Mouse (Mus musculus) lung, embryonic 16.5 days (tissue): ENCODE results near the gene Nubp2. TPM values are rescaled to one million over a fixed set of nuclear protein-coding genes. Genes with fewer than 3 reads are reported as not detected.

Source experiments
- ATAC-seq: fragments of 200-750 bp; cut with Nextera tagmentation; 2 replicates; pipeline ENCODE4 v1.8.0; 2017; ENCODE audit warnings: low read depth, mild to moderate bottlenecking, moderate library complexity
- H3K27ac ChIP-seq: fragments of 300-500 bp; sonication (generic); 2 replicates; pipeline ENCODE4 v1.5.1; 2014; ENCODE audit warnings: mild to moderate bottlenecking, control low read depth, low read length
- H3K27me3 ChIP-seq: fragments of 300-500 bp; sonication (generic); 2 replicates; pipeline ENCODE4 v1.6.1; 2014; ENCODE audit warnings: low read depth, low read length, mixed read lengths; ENCODE audit not compliant: control insufficient read depth, insufficient read depth
- H3K36me3 ChIP-seq: fragments of 300-500 bp; sonication (generic); 2 replicates; pipeline ENCODE4 v1.6.1; 2014; ENCODE audit warnings: low read length; ENCODE audit not compliant: control insufficient read depth, insufficient read depth
- H3K4me1 ChIP-seq: fragments of 300-500 bp; sonication (generic); replicated peaks from 2 replicates; pipeline ENCODE4 v1.6.1; 2014; ENCODE audit warnings: low read length, mixed read lengths; ENCODE audit not compliant: control insufficient read depth, insufficient read depth
- H3K4me2 ChIP-seq: fragments of 300-500 bp; sonication (generic); 2 replicates; pipeline ENCODE4 v1.6.1; 2014; ENCODE audit warnings: low read depth, low read length, control low read depth
- H3K4me3 ChIP-seq: fragments of 300-500 bp; sonication (generic); 2 replicates; pipeline ENCODE4 v1.5.1; 2014; ENCODE audit warnings: mild to moderate bottlenecking, low read length, control low read depth
- H3K9ac ChIP-seq: fragments of 300-500 bp; sonication (generic); 2 replicates; pipeline ENCODE4 v1.6.1; 2014; ENCODE audit warnings: low read length, control low read depth
- H3K9me3 ChIP-seq: fragments of 300-500 bp; sonication (generic); 2 replicates; pipeline ENCODE4 v1.6.1; 2016; ENCODE audit warnings: low read length; ENCODE audit not compliant: control insufficient read depth
- WGBS: fragments of 180-500 bp; shearing (Covaris S2); extraction: QIAGEN DNeasy Blood & Tissue Kit; methylation state at CpG from one replicate; pipeline ENCODE4 v1.1.7; 2014; 5-methylcytosine and 5-hydroxymethylcytosine counted together
- polyA plus RNA-seq: library from polyadenylated mRNA; unstranded; fragments of >200 nt; fragmentation: Nextera tagmentation; extraction: Ambion mirVana; gene quantifications from 2 replicates; pipeline ENCODE4 v1.2.1, GENCODE M21; 2015

Nubp2 gene
- polyA plus RNA-seq, 1 experiment from 2014 or later, result 48.5 TPM

DNA sequence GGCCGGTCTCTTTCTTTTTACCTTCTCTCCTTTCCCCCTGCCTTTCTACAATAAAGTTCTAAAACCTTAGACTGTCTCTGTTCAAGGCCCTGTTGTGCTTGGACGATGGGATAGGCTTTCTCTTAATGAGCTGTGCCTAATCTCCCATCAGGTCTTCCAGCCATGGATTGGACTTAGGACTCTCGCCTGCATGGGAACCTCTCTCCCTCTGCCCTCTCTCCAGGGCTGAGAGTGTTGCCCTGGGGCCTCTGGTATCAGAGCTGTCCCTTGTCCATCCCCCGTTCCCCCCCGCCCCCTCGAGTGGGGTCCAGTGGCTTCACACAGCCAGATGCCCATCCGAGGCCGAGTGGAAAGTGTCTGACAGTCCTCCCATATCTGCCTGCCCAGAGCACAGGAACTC, 11.2 kb downstream of the Nubp2 start:
- H3K36me3 ChIP-seq, result no peaks in the 10 kb centered on the region
- WGBS, result 75% methylated on average over 8 of the region's 8 CpGs
- no peak for ATAC-seq

DNA sequence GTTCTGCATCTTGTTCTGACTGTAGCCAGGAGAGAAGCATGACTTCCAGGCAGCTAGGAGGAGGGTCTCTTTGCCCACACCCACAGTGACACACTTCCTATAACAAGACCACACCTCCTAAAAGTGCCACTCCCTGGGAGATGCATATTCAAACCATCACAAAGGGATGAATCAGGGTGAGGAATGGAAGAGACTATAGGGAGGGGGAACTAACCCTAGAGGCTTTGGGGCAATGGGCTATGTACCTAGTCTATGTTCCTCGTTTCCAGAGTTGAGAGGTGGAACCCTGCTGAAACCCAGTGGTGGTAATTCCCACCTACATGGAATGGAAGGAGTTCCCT, 11.8 kb downstream of the Nubp2 start:
- H3K27me3 ChIP-seq, result no peaks in the 10 kb centered on the region; the same call in 1 of the 2 replicates
- H3K4me1 ChIP-seq, result no peaks in the 10 kb centered on the region
- H3K9me3 ChIP-seq, result no peaks in the 10 kb centered on the region
- H3K4me2 ChIP-seq, result no peak overlapping the region
- WGBS, result 31% methylated on average over 1 of the region's 1 CpGs
- no peak for ATAC-seq
- no peak overlapping the region for H3K27ac ChIP-seq
- no peaks in the 10 kb centered on the region for H3K36me3 ChIP-seq
- no peak overlapping the region for H3K4me3 ChIP-seq
- no peak overlapping the region for H3K9ac ChIP-seq

More for the DNA sequence above, 11.2 kb downstream of the Nubp2 start:
- H3K27me3 ChIP-seq, result no peaks in the 10 kb centered on the region; the same call in 1 of the 2 replicates
- no peaks in the 10 kb centered on the region for H3K4me1 ChIP-seq
- no peak overlapping the region for H3K4me3 ChIP-seq
- H3K9me3 ChIP-seq, result no peaks in the 10 kb centered on the region
- H3K4me2 ChIP-seq, result no peak overlapping the region
- no peak overlapping the region for H3K9ac ChIP-seq
- H3K27ac ChIP-seq, result no peak overlapping the region

DNA sequence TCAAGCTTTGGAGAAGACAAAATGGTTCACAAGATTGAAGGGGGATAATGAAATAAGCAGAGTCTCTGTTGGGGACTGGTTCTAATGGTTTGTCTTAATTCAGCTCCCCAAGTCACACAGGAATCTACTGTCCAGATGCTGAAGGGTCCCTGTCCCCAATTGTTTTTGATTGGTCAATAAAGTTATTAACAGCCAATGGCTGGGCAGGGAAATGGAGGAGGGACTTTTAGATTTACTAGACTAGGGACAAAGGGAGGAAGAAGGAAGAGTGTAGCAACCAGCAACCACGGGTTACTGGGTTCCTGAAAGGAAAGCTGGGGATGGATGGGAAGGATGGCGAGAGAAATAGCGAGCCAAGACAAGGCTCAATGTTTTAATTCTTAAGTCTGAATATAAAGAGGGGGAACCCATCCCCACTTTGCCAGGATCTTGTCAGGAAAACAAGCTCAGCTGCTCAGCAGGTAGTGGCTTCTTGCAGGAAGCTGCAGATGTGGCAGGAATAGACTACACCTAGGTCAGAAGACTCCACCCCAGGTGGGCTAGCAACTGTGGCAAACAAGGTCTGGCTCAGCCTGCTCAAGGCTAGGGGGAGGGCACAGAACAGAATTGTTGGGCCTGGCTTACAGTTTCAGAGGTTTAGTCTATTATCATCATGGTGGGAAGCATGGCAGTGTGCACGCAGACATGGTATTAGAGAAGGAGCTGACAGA, 12.3 kb downstream of the Nubp2 start:
- ATAC-seq, result no peak
- 35% methylated on average over 4 of the region's 4 CpGs for WGBS
- no peaks in the 10 kb centered on the region for H3K36me3 ChIP-seq
- no peaks in the 10 kb centered on the region for H3K9me3 ChIP-seq
- H3K4me1 ChIP-seq, result no peaks in the 10 kb centered on the region
- no peak overlapping the region for H3K4me2 ChIP-seq
- no peak overlapping the region for H3K9ac ChIP-seq
- H3K4me3 ChIP-seq, result no peak overlapping the region
- H3K27me3 ChIP-seq, result no peaks in the 10 kb centered on the region; the same call in 1 of the 2 replicates
- H3K27ac ChIP-seq, result no peak overlapping the region

DNA sequence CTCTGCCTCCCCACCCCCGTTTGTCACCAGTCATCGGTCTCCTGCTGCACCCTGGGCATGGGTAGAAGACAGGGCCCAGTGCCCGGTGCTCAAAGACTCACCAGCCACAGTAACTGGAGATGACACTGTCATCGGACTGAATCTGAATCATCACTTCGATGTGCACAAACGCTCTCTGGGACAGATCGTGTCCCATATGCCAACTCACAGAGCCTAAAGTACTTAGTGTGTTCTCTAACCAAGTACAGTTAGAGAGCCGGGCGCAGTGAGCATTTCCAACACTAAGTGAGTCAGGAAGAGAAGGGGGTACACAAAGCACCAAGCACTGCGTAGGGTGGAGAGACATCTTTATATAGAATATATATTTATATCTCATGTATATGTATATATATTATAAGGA, 18.2 kb downstream of the Nubp2 start:
- H3K27me3 ChIP-seq, result no peaks in the 10 kb centered on the region
- H3K27ac ChIP-seq, result no peak overlapping the region
- no peak overlapping the region for H3K4me3 ChIP-seq
- 89% methylated on average over 10 of the region's 10 CpGs for WGBS
- ATAC-seq, result no peak
- H3K36me3 ChIP-seq, result no peaks in the 10 kb centered on the region; the same call in 1 of the 2 replicates
- H3K4me1 ChIP-seq, result no peaks in the 10 kb centered on the region
- no peak overlapping the region for H3K9ac ChIP-seq
- no peak overlapping the region for H3K4me2 ChIP-seq
- H3K9me3 ChIP-seq, result no peaks in the 10 kb centered on the region

DNA sequence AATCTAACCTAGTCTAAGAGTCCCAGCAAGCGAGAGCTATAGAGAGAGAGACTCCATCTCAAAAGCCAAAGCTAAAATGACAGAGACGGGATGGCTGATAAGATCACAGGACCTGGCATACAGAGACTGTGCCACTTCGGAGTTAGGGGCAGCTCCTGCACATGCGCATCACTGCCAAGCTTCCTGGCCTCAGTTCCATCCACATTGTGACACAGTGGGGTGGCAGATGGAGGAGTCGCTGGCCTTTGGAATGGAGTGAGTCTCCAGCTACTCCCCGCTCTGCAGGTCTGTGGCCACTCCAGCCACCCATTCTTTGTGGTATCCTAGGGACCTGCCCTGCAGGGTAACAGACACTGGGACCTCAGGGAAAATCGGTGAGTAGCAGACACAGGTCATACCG, 20.4 kb downstream of the Nubp2 start, which contains the start of gene Igfals:
Igfals (plus strand) TSS at position 222 of the 400 bp plus-strand sequence.
- H3K36me3 ChIP-seq, result peaks cover 3% of the 10 kb centered on the region
- WGBS, result 82% methylated on average over 8 of the region's 8 CpGs

DNA sequence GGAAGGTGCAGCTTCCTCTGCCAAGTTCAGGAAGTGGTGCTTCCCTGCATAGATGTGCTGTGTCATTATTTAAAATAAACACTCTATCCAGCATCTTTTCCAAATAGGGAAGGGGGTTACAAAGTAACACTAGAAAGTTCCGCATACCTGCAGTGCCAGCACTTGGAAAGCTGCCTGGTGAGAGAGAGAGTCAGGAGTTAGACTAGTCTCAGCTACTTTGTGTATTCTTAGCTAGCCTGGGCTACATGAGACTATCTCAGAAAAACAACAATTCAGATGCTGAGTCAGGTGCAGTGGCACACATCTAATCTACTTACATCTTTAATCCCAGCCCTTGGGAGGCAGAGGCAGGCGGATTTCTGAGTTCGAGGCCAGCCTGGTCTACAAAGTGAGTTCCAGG, 24.4 kb downstream of the Nubp2 start:
- WGBS, result 91% methylated on average over 3 of the region's 3 CpGs
- H3K27ac ChIP-seq, result no peak overlapping the region
- peaks cover 3% of the 10 kb centered on the region for H3K36me3 ChIP-seq
- H3K4me2 ChIP-seq, result no peak overlapping the region
- no peak for ATAC-seq
- H3K9me3 ChIP-seq, result no peaks in the 10 kb centered on the region
- H3K4me3 ChIP-seq, result no peak overlapping the region
- H3K9ac ChIP-seq, result no peak overlapping the region
- no peaks in the 10 kb centered on the region for H3K4me1 ChIP-seq
- no peaks in the 10 kb centered on the region for H3K27me3 ChIP-seq

More for the DNA sequence above, 20.4 kb downstream of the Nubp2 start, which contains the start of gene Igfals:
- H3K9me3 ChIP-seq, result no peaks in the 10 kb centered on the region
- H3K27ac ChIP-seq, result no peak within 1 kb of the TSS
- H3K9ac ChIP-seq, result no peak within 1 kb of the TSS
- no peak for ATAC-seq
- H3K4me2 ChIP-seq, result no peak within 1 kb of the TSS
- H3K4me1 ChIP-seq, result no peaks in the 10 kb centered on the region
- H3K27me3 ChIP-seq, result no peaks in the 10 kb centered on the region
- H3K4me3 ChIP-seq, result no peak within 1 kb of the TSS

DNA sequence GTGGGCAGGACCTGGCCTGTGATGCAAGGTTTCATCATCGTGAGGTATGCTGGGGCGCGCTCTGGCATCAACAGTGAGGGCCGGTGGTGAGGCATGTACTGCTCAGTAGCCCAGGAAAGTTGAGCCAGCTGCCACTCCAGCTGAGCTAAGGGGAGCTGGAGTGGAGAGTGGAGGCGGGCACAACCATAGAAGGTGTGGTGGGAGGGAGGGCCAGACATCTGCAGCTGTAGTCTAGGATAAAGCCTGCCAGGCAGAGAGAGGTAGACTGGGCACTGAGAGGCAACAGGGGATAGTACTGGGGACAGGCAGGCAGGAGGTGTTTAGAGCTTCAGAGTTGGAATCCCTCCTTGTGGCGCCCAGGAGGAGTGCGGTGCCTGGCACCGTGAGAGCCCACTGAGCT, 26.1 kb downstream of the Nubp2 start:
- Histone ChIP-seq H3K27ac (no peak overlapping the region), H3K9ac (no peak overlapping the region), H3K27me3 (no peaks in the 10 kb centered on the region), H3K4me3 (no peak overlapping the region), H3K4me2 (no peak overlapping the region), H3K4me1 (no peaks in the 10 kb centered on the region), H3K9me3 (no peaks in the 10 kb centered on the region), H3K36me3 (peaks cover 3% of the 10 kb centered on the region; the same call in 1 of the 2 replicates)
- ATAC-seq, result no peak
- 88% methylated on average over 8 of the region's 8 CpGs for WGBS

DNA sequence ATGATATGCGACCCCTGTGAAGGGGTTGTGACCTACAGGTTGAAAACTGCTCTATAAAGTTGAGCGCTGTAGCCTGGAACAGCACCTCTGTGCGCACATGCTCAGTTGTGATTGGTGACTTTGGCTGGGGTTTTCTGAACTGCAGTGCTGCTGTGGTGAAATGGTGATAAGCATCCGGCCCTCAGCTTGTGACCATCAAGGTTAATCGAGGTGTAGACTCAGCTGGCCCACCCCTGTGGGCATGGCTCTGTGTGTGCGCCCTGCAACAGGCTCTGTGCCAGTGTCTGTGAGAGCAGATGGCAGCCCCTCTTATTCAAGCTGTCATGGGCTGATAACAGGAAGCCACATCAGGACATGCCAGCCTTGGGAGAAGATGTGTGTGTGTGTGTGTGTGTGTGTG, 27.2 kb downstream of the Nubp2 start:
- WGBS, result 85% methylated on average over 6 of the region's 6 CpGs
- H3K27me3 ChIP-seq, result no peaks in the 10 kb centered on the region
- no peaks in the 10 kb centered on the region for H3K4me1 ChIP-seq
- no peak overlapping the region for H3K4me3 ChIP-seq
- no peak overlapping the region for H3K27ac ChIP-seq
- peaks cover 3% of the 10 kb centered on the region; the same call in 1 of the 2 replicates for H3K36me3 ChIP-seq
- H3K9ac ChIP-seq, result no peak overlapping the region
- H3K4me2 ChIP-seq, result no peak overlapping the region
- H3K9me3 ChIP-seq, result no peaks in the 10 kb centered on the region
- ATAC-seq, result no peak

DNA sequence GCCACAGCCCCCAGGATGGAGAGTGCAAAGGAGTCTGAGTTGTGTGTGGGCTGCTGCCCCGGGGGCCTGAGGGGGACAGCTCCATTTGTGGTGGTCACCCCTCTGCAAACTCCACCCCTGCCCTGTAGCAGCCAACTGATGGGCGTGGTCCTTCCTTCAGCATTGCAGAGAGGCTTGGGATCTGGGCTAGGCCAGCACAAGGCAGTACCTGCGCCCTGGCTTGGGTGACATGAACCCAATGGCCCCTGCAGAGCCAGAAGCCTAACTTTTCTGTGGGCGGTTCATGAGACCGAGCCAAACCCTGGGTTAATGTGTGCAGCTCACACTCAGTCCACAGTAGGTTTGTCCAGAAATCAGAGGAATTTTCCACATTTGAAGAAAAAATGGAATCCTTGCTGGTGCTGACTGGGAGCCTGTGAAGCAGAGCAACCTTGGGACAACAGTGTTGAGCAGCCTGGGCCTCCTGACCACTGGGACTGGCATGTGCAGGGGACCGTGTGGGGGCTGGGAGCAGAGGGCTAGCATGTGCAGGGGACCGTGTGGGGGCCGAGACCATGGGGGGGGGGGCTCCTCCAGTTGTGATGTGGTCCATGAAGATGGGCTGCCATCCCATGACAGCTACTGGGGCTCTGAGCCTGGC, 28.2 kb downstream of the Nubp2 start:
- no peak overlapping the region for H3K27ac ChIP-seq
- peaks cover 8% of the 10 kb centered on the region for H3K36me3 ChIP-seq
- no peak for ATAC-seq
- H3K27me3 ChIP-seq, result no peaks in the 10 kb centered on the region
- no peak overlapping the region for H3K4me2 ChIP-seq
- no peak overlapping the region for H3K9ac ChIP-seq
- no peak overlapping the region for H3K4me3 ChIP-seq
- H3K9me3 ChIP-seq, result no peaks in the 10 kb centered on the region
- no peaks in the 10 kb centered on the region for H3K4me1 ChIP-seq
- 81% methylated on average over 8 of the region's 8 CpGs for WGBS
